In genomic region chr2:175435707-175436106, GRCm38 (mm10) we compare ENCODE assay signal across 8 mouse cellular contexts. TPM values are rescaled to one million over a fixed set of nuclear protein-coding genes. Genes with fewer than 3 reads are reported as not detected.
DNase-seq lines count a peak whose midpoint lies in the region; ATAC-seq and TF ChIP-seq lines count a peak whose summit lies in the region.
"Not testable (repeated sequence)": the region's sequence is repeated elsewhere in the genome, so short reads cannot be mapped to it uniquely, and the experiment has no call there.
"Had no signal": no experiment of that assay in that cellular context is flagged by ENCODE, and none has a peak within 500 bp of the region (broad histone marks: within the 10 kb centered on the region; RNA-seq: fewer than 3 reads in every experiment).

Gm4724 (minus strand) TSS chr2:175435807.

- not testable (repeated sequence) for H3K4me2 ChIP-seq in forebrain, embryonic 11.5 days (ENCODE audit: low read depth, low read length, severe bottlenecking); heart, embryonic 16.5 days (ENCODE audit: low read depth, low read length); intestine, embryonic 14.5 days (ENCODE audit: low read length); lung, postnatal 0 days (replicated peaks; ENCODE audit: low read depth, low read length); neural tube, embryonic 11.5 days (ENCODE audit: low read depth)

- DNase-seq in forebrain, embryonic 11.5 days (ENCODE audit: low spot score); intestine, embryonic 14.5 days (ENCODE audit: low spot score); left cerebral cortex, postnatal 10 days (ENCODE audit: extremely low spot score in 1 of 2, low spot score in 2 of 2); lung, postnatal 0 days (ENCODE audit: low spot score); neural tube, embryonic 11.5 days (ENCODE audit: low spot score): not testable (repeated sequence)

- not testable (repeated sequence) for H3K9me3 ChIP-seq in forebrain, embryonic 11.5 days (ENCODE audit: control insufficient read depth, low read length); heart, embryonic 16.5 days (replicated peaks; ENCODE audit: control insufficient read depth, low read length); intestine, embryonic 14.5 days (ENCODE audit: control insufficient read depth, low read length); lung, postnatal 0 days (ENCODE audit: low read length); neural tube, embryonic 11.5 days (ENCODE audit: control insufficient read depth, low read length)

- TF ChIP-seq POLR2A in cortical plate, adult 2 months (IDR thresholded peaks at IDR 0.05; ENCODE audit: extremely low read depth, insufficient read depth, low read length) = not testable (repeated sequence)

- not testable (repeated sequence) for H3K27ac ChIP-seq in cortical plate, adult 2 months (ENCODE audit: insufficient read depth, low read length); forebrain, embryonic 11.5 days (ENCODE audit: low read depth, low read length); heart, embryonic 16.5 days (ENCODE audit: low read length); intestine, embryonic 14.5 days (ENCODE audit: low read depth); lung, postnatal 0 days (ENCODE audit: low read length); neural tube, embryonic 11.5 days (ENCODE audit: low read depth, low read length)

- H3K4me1 ChIP-seq in cortical plate, adult 2 months (ENCODE audit: control insufficient read depth, insufficient read depth, low read length); forebrain, embryonic 11.5 days (replicated peaks; ENCODE audit: control insufficient read depth, insufficient read depth, low read length); heart, embryonic 16.5 days (ENCODE audit: control insufficient read depth, insufficient read depth, low read length); intestine, embryonic 14.5 days (replicated peaks; ENCODE audit: control insufficient read depth, insufficient read depth, low read length); lung, postnatal 0 days (ENCODE audit: insufficient read depth, low read depth, low read length); neural tube, embryonic 11.5 days (ENCODE audit: control insufficient read depth, insufficient read depth, low read length): not testable (repeated sequence)

- ATAC-seq in forebrain, embryonic 11.5 days (replicated peaks; ENCODE audit: low FRiP score); heart, embryonic 16.5 days (replicated peaks; ENCODE audit: extremely low read depth, insufficient read depth, low FRiP score); intestine, embryonic 14.5 days (replicated peaks; ENCODE audit: low FRiP score, low TSS enrichment, low read depth); lung, postnatal 0 days; neural tube, embryonic 11.5 days (ENCODE audit: insufficient read depth, low FRiP score, low TSS enrichment): not testable (repeated sequence)

- not testable (repeated sequence) for H3K9ac ChIP-seq in forebrain, embryonic 11.5 days (ENCODE audit: low read length); heart, embryonic 16.5 days (ENCODE audit: low read length); intestine, embryonic 14.5 days (ENCODE audit: low read length); lung, postnatal 0 days (replicated peaks; ENCODE audit: low read depth); neural tube, embryonic 11.5 days (ENCODE audit: low read length)

- not testable (repeated sequence) for H3K36me3 ChIP-seq in forebrain, embryonic 11.5 days (ENCODE audit: control insufficient read depth, insufficient read depth, low read length); heart, embryonic 16.5 days (ENCODE audit: control insufficient read depth, insufficient read depth); intestine, embryonic 14.5 days (ENCODE audit: control insufficient read depth, insufficient read depth, low read length); lung, postnatal 0 days (ENCODE audit: insufficient read depth, low read length); neural tube, embryonic 11.5 days (ENCODE audit: control insufficient read depth, insufficient read depth, low read length)

- WGBS in forebrain, embryonic 11.5 days = no CpG with 5 or more reads among the region's 4 CpGs
- no CpG with 5 or more reads among the region's 4 CpGs for WGBS in heart, embryonic 16.5 days
- no CpG with 5 or more reads among the region's 4 CpGs for WGBS in intestine, embryonic 14.5 days
- WGBS in lung, postnatal 0 days = no CpG with 5 or more reads among the region's 4 CpGs
- WGBS in neural tube, embryonic 11.5 days = no CpG with 5 or more reads among the region's 4 CpGs

- TF ChIP-seq CTCF in cortical plate, adult 2 months (IDR thresholded peaks at IDR 0.05; ENCODE audit: extremely low read depth, insufficient read depth, low read length); lung, postnatal 0 days (IDR thresholded peaks at IDR 0.05): not testable (repeated sequence)

- not testable (repeated sequence) for TF ChIP-seq EP300 in lung, postnatal 0 days (IDR thresholded peaks at IDR 0.05)

- not testable (repeated sequence) for H3K4me3 ChIP-seq in cortical plate, adult 2 months (ENCODE audit: insufficient read depth, low read length); forebrain, embryonic 11.5 days (ENCODE audit: low read depth, low read length); heart, embryonic 16.5 days (ENCODE audit: low read length); intestine, embryonic 14.5 days (ENCODE audit: low read depth, low read length); lung, postnatal 0 days (ENCODE audit: low read depth, low read length); neural tube, embryonic 11.5 days (ENCODE audit: low read depth, low read length)

- intact Hi-C loops in left cerebral cortex, postnatal 10 days (cut with DNase I) = not testable (repeated sequence)

- H3K27me3 ChIP-seq in forebrain, embryonic 11.5 days (ENCODE audit: control insufficient read depth, insufficient read depth, low read length); heart, embryonic 16.5 days (ENCODE audit: control insufficient read depth, insufficient read depth, low read length); intestine, embryonic 14.5 days (replicated peaks; ENCODE audit: control insufficient read depth, insufficient read depth, low read length); lung, postnatal 0 days (replicated peaks; ENCODE audit: insufficient read depth, low read length); neural tube, embryonic 11.5 days (ENCODE audit: control insufficient read depth, insufficient read depth, low read length): not testable (repeated sequence)

RNA-seq across cellular contexts. Expression of gene Gm4724, which starts in this region (rescaled TPM):
- 33.4 and 34.7 TPM in 2 replicates for polyA plus RNA-seq in cortical plate, adult 2 months (2012; rRNA removed)
- 21.7 and 29.3 TPM in 2 replicates for polyA plus RNA-seq in forebrain, embryonic 11.5 days (2014; fragmentation: Nextera tagmentation; extraction: Ambion mirVana)
- 8.6 and 11.0 TPM in 2 replicates for polyA plus RNA-seq in heart, embryonic 16.5 days (2015; fragmentation: Nextera tagmentation; extraction: Ambion mirVana)
- 15.4 and 21.5 TPM in 2 replicates for polyA plus RNA-seq in intestine, embryonic 14.5 days (2014; fragmentation: Nextera tagmentation; extraction: Ambion mirVana)
- total RNA-seq in left cerebral cortex, postnatal 10 days (2021) = 10 to 100 TPM; 12.2 to 13.2 TPM
- polyA plus RNA-seq in lung, postnatal 0 days (2015; fragmentation: Nextera tagmentation; extraction: Ambion mirVana) = 10.7 and 11.7 TPM in 2 replicates
- 21.1 and 28.3 TPM in 2 replicates for polyA plus RNA-seq in neural tube, embryonic 11.5 days (2014; fragmentation: Nextera tagmentation; extraction: Ambion mirVana)
- polyA plus RNA-seq: erythroblast, embryonic 14.5 days had no signal
